Mouse (Mus musculus): ENCODE data around the gene Adgrf3. TPM values are rescaled to one million over a fixed set of nuclear protein-coding genes. Genes with fewer than 3 reads are reported as not detected.

Gene Adgrf3
- total RNA-seq, 2 experiments from 2014 or later, result 0.14 to 0.29 TPM

DNA sequence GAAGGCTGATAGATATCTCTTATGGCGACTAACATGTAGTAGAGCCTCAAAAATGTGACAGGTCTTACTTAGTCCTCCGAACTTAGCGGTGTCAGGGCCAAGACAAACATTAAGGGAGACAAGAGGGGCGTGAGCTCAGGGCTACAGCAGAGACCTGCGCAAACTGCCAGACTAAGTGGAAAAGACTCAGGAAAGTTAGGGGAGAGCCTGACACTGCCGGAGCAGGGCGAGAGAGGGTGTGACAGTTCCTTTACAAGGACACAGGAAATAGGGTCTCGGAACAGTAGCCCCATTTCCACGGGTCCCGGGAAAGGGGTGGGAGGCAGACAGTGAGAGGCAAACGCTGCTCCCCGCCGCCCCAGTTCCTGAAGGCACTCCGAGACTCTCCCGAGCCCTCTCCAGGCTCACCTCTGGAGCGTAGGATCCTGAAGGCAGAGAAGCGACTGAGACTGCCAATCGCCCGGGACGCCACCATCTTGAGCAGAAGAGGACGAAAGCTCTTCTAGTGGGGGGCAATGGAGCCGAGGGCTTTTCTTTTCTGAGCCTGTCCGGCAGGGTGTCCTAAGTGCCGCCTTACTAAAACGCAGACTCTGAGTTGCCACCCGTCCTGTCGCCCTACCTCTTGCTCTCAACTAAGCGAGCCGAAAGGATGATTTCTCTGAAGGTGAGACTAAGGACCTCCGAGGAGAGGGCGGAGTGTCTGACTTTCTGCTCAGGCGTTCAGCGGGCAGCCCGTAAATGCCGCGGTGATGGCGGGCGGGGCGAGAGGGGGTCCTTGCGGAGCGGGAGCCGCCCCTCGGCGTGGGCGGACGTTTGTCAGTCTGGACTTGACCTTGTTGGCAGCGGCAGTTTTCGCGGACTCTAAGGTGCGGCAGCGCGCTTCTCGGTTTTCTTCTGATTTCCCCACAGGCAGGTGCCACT, 50.8 kb downstream of the Adgrf3 start, which contains the start of the genes Hadha and Hadhb:
Hadha (minus strand) TSS at position 689 of the 921 bp plus-strand sequence.
Hadhb (plus strand) TSS at position 775 of the 921 bp plus-strand sequence.
- intact Hi-C loops (cut with DNase I), result no loop called here
- peak; percentile 95 to 96 for DNase-seq

- intact Hi-C loops (cut with DNase I), result no loop called here
- peak in 1 of 2 experiments; percentile 38 for DNase-seq
Measured at GRCm38 (mm10) chr5:30154013-30154412, 51.5 kb downstream of the Adgrf3 start.

GRCm38 (mm10) chr5:30153222-30153621, 52.3 kb downstream of the Adgrf3 start:
- DNase-seq, result no peak
- intact Hi-C loops (cut with DNase I), result no loop called here

- no peak for DNase-seq
- intact Hi-C loops (cut with DNase I), result no loop called here
Measured at GRCm38 (mm10) chr5:30152413-30152812, 53.1 kb downstream of the Adgrf3 start.

DNA sequence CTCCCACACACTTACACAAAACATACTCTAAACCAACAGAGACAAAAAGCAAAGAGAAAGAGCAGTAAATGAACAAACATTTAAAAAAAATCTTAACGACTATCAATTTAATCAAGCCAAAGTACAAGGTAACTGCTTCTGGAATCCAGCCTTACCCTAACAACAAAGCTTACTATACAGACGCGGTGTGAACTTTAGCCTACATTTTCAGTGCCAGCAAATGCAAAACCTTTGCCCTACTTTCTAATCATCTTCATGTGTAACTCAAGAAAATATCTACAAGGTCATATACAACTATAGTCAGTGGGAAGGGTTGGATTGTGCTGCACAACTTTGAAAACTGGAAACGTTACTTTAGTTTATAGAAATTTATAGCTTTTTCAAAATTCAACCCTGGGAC, 53.5 kb downstream of the Adgrf3 start:
- intact Hi-C loops (cut with DNase I), result no loop called here
- DNase-seq, result peak in 1 of 2 experiments; percentile 56

- DNase-seq, result no peak
- intact Hi-C loops (cut with DNase I), result no loop called here
Measured at GRCm38 (mm10) chr5:30148133-30148920, 57.2 kb downstream of the Adgrf3 start.

DNA sequence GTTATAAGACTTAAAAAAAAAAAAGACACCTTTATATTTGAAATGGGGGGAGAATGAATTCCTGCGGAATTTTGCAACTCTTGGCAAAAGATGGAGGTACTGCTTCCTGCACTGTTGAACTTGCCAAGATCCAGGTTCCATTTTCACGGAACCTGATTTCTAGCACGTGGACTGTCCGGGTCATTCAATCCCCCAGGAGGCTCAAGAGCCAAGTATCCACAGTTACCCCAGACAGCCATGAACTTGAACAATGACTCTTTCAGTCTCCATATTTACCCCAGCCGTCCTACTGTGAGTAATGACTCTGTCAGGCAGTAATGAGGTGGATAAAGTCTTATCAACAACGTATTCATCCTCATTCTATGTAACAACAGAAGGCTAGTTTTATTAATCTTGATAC, 59.0 kb downstream of the Adgrf3 start:
- DNase-seq, result no peak
- intact Hi-C loops (cut with DNase I), result no loop called here

Small RNA genes lying within 50 kb of the gene (microRNA-seq; reads per million reads assigned to microRNA genes)
- 0.60 to 7.5 reads per million in 2 experiments for gene Mir1960

Other genes starting within 250 kb of the Adgrf3 start
- gene Il6, start 192.6 kb downstream of the Adgrf3 start, total RNA-seq (2021), result not detected
- 10 to 100 TPM; 11.6 to 13.9 TPM for gene Tyms, start 132.1 kb downstream of the Adgrf3 start, total RNA-seq (2021)
- under 1 TPM; 0.17 to 0.19 TPM for gene Garem2, start 100.6 kb downstream of the Adgrf3 start, total RNA-seq (2021)
- not detected for gene 3110082J24Rik, start 99.6 kb downstream of the Adgrf3 start, total RNA-seq (2021)
- gene Hadha, start 50.6 kb downstream of the Adgrf3 start, total RNA-seq (2021), result 1,000 to 10,000 TPM; 1,294 to 1,315 TPM
- gene Hadhb, start 50.5 kb downstream of the Adgrf3 start, total RNA-seq (2021), result 1,000 to 10,000 TPM; 1,750 to 1,828 TPM
- 10 to 100 TPM; 18.5 to 20.7 TPM for gene Selenoi, start 26.9 kb upstream of the Adgrf3 start, total RNA-seq (2021)
- under 1 TPM; 0.24 to 0.98 TPM for gene Drc1, start 75.7 kb upstream of the Adgrf3 start, total RNA-seq (2021)